Mouse (Mus musculus): Measurements from ENCODE around the gene Bcl11a.

DNA sequence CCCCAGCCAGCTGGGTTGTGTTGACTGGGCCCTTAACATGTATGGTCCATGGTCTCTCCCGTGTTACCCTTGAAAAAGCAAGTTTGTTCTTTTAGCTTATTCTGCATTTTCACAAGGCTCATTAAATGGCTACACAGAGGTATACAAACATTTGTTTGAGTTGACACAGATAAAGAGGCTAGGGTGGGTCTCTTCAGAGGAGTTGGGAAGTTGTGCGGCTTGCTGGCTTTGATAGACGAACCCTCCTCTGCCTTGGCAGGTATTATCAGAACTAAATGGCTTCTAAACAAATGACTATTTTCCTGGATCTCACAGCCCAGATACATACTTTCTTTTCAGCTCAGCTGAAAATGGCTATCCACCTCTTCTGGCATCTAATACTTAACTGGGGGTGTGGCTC is 70.7 kb downstream of the Bcl11a start:
- TF ChIP-seq TAL1 (IDR thresholded peaks at IDR 0.05; ENCODE audit: low read length) (no peak), GATA1 (IDR thresholded peaks at IDR 0.05; ENCODE audit: low read length) (no peak)

All from erythroblast, embryonic 14.5 days (primary cell).